Mouse (Mus musculus) MEL (cell line): Measurements from ENCODE around the gene Myo9b.
"Not testable (repeated sequence)": the region's sequence is repeated elsewhere in the genome, so short reads cannot be mapped to it uniquely, and the experiment has no call there.

Source experiments
- CHD2 ChIP-seq: IDR thresholded peaks from 2 replicates; pipeline ENCODE4 v1.6.1; 2011; ENCODE audit warnings: low read length, improper control_type of control experiment
- CTCF ChIP-seq, 3 experiments: IDR thresholded peaks in 2 of 3; conservative IDR thresholded peaks in 1 of 3; 2 replicates each; pipeline ENCODE4 v1.5.1; 2011 to 2012; ENCODE audit warnings: low read length in 3 of 3, low read depth in 2 of 3, mild to moderate bottlenecking in 2 of 3, improper control_type of control experiment in 1 of 3, inconsistent platforms in 1 of 3, mixed read lengths in 1 of 3, moderate library complexity in 1 of 3; ENCODE audit not compliant: control insufficient read depth in 1 of 3, insufficient read depth in 1 of 3, poor library complexity in 1 of 3, severe bottlenecking in 1 of 3
- RAD21 ChIP-seq: IDR thresholded peaks from 2 replicates; pipeline ENCODE4 v1.6.1; 2011; ENCODE audit warnings: mild to moderate bottlenecking, low read depth, low read length, improper control_type of control experiment
- TAL1 ChIP-seq: IDR thresholded peaks from 2 replicates; pipeline ENCODE4 v1.6.1; 2012; ENCODE audit warnings: mild to moderate bottlenecking, inconsistent platforms, low read length, moderate library complexity, mixed read lengths
- ZNF384 ChIP-seq: IDR thresholded peaks from 2 replicates; pipeline ENCODE4 v1.6.1; 2012; ENCODE audit warnings: low read depth, mild to moderate bottlenecking, inconsistent platforms, low read length, improper control_type of control experiment

DNA sequence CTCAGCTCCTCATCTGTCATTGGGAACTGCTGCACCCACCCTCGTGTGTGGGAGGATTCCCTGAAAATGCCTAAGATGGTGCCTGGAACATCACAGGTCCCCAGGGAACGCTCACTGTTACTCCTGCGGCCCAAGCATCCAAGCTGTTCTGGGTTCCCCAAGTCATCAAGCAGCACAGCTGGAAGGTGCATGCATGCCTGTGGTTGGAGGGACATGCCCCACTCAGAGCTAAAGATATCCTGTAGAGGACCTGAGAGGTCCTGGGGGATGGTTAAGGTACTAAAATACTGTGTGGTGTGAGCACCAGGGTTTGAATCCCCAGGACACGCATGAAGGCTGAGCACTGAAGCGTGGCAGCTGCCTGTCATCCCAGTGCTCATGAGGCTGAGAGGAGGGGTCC lies 46.1 kb downstream of the Myo9b start:
- not testable (repeated sequence) for TF ChIP-seq RAD21; CTCF (IDR thresholded peaks at IDR 0.05 in 2 of 3, conservative IDR thresholded peaks at IDR 0.05 in 1 of 3; ENCODE audit: control insufficient read depth in 1 of 3, insufficient read depth in 1 of 3, low read depth in 2 of 3, low read length in 3 of 3, poor library complexity in 1 of 3, severe bottlenecking in 1 of 3); TAL1; CHD2; ZNF384
